Mouse (Mus musculus): Measurements from ENCODE around the gene Lamtor5.

DNA sequence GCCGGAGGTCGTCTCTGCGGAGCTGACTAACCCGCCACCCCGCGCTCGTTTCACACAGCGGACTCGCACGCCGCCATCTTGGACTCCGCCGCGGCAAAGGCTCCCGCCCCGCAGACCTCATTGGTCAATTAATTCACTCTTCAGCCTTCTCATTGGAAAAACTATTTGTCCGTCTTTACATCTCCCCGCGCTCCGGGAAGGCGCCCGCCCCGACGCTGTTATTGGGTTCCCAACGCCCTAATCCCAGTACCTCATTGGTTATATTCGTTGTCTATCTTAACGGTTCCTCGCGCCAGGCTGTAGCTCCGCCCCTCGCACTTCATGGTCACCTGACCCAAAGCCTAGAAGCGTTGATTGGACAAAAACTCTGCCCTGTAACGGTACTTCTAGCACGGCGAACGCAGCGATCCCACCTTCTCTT lies 54.3 kb downstream of the Lamtor5 start:
- TF ChIP-seq CTCF (IDR thresholded peaks at IDR 0.05; ENCODE audit: low read depth): no peak
- TF ChIP-seq EP300 (IDR thresholded peaks at IDR 0.05; ENCODE audit: low read depth): no peak
